Mouse (Mus musculus) hindbrain, embryonic 10.5 days (tissue): ENCODE results near the gene Msantd1. TPM values are rescaled to one million over a fixed set of nuclear protein-coding genes. Genes with fewer than 3 reads are reported as not detected.

Source experiments
- DNase-seq: peaks from one replicate; pipeline ENCODE4 v3.0.0-alpha.2; 2017; ENCODE audit warnings: low spot score
- H3K27ac ChIP-seq: fragments of 300-500 bp; sonication (generic); 2 replicates; pipeline ENCODE4 v1.5.1; 2016; ENCODE audit warnings: mild to moderate bottlenecking, moderate library complexity
- H3K27me3 ChIP-seq: fragments of 300-500 bp; sonication (generic); 2 replicates; pipeline ENCODE4 v1.6.1; 2016; ENCODE audit warnings: mild to moderate bottlenecking; ENCODE audit not compliant: poor library complexity, insufficient read depth, severe bottlenecking
- H3K36me3 ChIP-seq: fragments of 300-500 bp; sonication (generic); 2 replicates; pipeline ENCODE4 v1.6.1; 2016; ENCODE audit warnings: mild to moderate bottlenecking, moderate library complexity
- H3K4me1 ChIP-seq: fragments of 300-500 bp; sonication (generic); replicated peaks from 2 replicates; pipeline ENCODE4 v1.6.1; 2016; ENCODE audit warnings: mild to moderate bottlenecking
- H3K4me3 ChIP-seq: fragments of 300-500 bp; sonication (generic); 2 replicates; pipeline ENCODE4 v1.5.1; 2016; ENCODE audit warnings: mild to moderate bottlenecking, moderate library complexity
- H3K9me3 ChIP-seq: fragments of 300-500 bp; sonication (generic); 2 replicates; pipeline ENCODE4 v1.6.1; 2016; ENCODE audit warnings: mild to moderate bottlenecking, moderate library complexity
- WGBS: fragments of 180-500 bp; shearing (Covaris S2); methylation state at CpG from one replicate; pipeline ENCODE4 v1.1.7; 2016; 5-methylcytosine and 5-hydroxymethylcytosine counted together
- polyA plus RNA-seq: library from polyadenylated mRNA; unstranded; fragments of >200 nt; fragmentation: Nextera tagmentation; extraction: Ambion mirVana; gene quantifications from 2 replicates; pipeline ENCODE4 v1.2.1, GENCODE M21; 2016

Msantd1 gene
- polyA plus RNA-seq, 1 experiment from 2014 or later: 2.6 TPM

DNA sequence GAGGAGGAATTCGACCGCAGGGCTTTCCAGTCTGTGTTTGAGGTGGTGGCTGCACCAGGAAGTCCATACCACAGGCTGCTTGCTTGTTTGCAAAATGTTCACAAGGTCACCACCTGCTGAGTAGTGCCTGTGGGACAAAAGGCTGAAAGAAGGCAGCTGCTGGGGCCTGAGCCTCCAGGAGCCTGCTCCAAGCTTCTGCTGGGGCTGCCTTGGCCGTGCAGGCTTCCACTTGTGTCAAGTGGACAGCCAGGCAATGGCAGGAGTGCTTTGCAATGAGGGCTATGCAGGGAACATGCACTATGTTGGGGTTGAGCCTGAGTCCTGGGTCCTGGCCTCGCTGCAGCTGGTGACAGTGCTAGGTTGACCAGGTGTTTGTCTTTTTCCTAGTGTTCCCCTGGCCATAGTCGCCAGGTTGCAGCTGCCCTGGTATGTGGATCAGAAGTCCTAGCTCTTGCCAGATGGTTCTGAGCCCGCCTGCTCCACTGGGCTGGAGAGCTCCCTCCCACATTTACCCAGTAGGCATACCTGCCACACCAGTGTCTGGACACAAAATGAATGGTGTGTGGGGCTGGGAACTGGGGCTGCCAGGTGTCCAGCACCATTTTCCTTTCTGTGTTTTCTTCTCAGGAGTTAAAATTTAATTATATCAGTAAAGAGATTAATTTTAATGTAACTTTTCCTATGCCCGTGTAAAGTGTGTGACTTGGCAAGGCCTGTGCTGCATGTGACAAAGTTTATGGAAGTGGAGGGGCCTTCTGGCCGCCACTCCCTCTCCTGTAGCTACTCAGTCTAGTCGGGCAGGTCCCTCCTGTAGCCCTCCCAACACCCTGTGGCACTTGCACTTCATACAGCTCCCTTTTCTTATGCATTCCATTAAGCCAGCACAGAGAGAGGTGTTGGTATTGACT lies 1.2 kb downstream of the Msantd1 start:
- H3K9me3 ChIP-seq: no peaks in the 10 kb centered on the region
- 84% methylated on average over 9 of the region's 9 CpGs for WGBS
- H3K27me3 ChIP-seq: no peaks in the 10 kb centered on the region
- no peak for DNase-seq
- no peak overlapping the region for H3K4me3 ChIP-seq
- H3K36me3 ChIP-seq: peaks cover 78% of the 10 kb centered on the region
- H3K27ac ChIP-seq: peak overlapping the region; percentile 2; the same call in 1 of the 2 replicates
- H3K4me1 ChIP-seq: peaks cover 12% of the 10 kb centered on the region

DNA sequence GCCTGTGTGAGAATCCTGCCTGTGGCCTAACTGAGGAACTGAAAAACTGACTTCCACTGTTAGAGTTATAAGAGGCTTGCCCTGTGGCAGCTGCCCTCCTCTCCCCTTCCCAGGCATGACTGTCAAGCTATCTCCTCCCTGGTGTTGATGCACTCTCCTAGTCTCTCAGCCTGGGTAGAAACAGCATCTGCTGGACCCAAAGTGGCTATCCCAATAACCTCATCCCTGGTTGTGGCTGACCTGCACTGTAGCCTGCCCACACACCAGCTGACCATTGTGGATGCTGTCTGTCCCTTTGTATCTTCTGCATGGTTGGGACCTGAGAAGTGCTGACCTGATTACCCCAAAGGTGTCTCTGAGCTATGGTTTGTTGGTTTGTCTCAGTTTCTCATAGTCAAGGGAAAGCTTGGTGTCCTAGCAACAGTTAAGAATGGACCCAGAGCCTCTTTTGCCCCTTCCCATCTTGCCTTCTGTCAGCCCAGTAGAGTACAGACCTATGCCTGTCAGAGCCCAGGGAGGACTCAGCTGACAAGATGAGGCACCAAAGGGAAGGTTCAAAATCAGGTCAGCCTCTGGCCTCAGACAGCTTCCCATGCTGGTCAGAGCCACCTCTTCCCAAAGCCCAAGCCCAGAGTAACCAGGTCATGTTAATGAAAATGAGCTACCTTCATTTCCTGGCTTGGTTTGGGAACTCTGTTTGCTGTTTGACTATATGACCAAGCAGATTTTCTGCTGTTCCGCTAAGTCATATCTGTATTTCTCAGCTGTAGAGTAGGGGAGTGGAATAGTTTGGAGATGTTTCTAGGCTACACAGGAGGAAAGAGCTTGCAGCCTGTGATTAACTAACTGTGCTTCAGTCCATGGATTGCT lies 2.1 kb downstream of the Msantd1 start:
- DNase-seq: no peak
- Histone ChIP-seq H3K27ac (peak overlapping the region; percentile 2; the same call in 1 of the 2 replicates), H3K36me3 (peaks cover 69% of the 10 kb centered on the region), H3K9me3 (no peaks in the 10 kb centered on the region), H3K4me3 (no peak overlapping the region), H3K4me1 (peaks cover 12% of the 10 kb centered on the region), H3K27me3 (no peaks in the 10 kb centered on the region)
- 91% methylated on average over 1 of the region's 1 CpGs for WGBS

DNA sequence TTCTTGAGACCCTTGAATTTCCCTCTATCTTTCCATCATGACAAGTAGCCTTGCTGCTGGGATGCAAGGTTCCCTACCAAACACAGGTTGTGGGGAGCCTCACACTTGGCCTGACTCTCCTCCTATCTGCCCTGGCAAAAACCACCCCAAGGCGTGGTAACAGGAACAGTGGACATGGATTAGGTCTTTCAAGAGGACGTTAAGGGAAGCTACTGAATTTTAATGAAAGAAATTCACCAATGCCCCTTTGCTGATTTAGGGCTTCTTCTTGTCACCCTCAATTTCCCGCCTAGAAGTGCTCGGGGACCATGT lies 2.6 kb downstream of the Msantd1 start:
- Histone ChIP-seq H3K9me3 (no peaks in the 10 kb centered on the region), H3K4me1 (peaks cover 12% of the 10 kb centered on the region), H3K27ac (no peak overlapping the region), H3K36me3 (peaks cover 63% of the 10 kb centered on the region), H3K27me3 (no peaks in the 10 kb centered on the region), H3K4me3 (no peak overlapping the region)
- WGBS: 86% methylated on average over 4 of the region's 4 CpGs
- DNase-seq: no peak

DNA sequence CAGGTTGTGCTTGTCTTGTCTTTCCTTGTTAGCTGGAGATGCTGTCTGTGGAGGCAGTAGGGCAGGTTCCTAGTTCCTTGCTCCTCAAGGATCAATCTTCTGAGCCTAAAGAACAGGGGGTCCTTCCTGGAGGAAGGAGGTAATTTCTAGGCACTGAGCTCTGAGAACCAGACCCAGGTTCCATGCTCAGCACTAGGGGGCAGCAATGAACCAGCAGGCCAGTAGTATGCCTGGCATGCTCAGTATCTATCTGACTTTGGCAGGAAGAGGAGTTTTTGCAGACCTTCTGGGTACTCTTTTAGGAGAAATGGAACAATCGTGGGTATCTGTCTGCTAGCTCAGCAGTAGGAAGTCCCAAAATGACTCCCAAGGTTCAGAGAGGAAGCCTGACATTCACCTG lies 8.0 kb downstream of the Msantd1 start:
- peaks cover 22% of the 10 kb centered on the region for H3K4me1 ChIP-seq
- peaks cover 10% of the 10 kb centered on the region for H3K36me3 ChIP-seq
- H3K9me3 ChIP-seq: no peaks in the 10 kb centered on the region
- DNase-seq: peak; percentile 72
- H3K27ac ChIP-seq: peak overlapping the region; percentile 50
- H3K27me3 ChIP-seq: no peaks in the 10 kb centered on the region
- WGBS: 39% methylated on average over 1 of the region's 1 CpGs
- no peak overlapping the region for H3K4me3 ChIP-seq

DNA sequence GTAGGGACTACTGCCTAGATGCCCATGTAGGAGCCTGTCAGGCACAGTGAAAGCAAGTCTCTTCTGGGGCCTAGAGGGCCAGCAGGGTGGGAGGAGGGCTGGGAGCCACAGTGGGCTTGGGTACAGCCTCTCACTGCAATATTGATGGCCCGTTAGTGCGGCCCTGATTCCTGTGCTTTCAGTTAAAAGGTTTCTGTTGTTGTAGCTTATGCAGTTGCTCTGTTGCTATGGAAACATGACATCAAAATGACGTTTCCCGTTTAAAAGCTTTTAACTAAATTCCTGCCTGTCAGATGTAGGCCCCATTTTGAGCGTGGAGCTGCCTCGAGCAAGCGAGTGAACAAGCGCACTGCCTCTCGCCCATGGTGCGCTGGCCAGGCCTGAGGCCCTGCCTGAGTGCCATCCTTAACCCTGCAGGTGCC lies 9.4 kb downstream of the Msantd1 start:
- DNase-seq: peak; percentile 17
- 69% methylated on average over 10 of the region's 10 CpGs for WGBS
- Histone ChIP-seq H3K36me3 (0 out of 2 replicates have a peak, but pooled peaks cover 10% of the 10 kb centered on the region), H3K27me3 (no peaks in the 10 kb centered on the region), H3K4me3 (no peak overlapping the region), H3K9me3 (no peaks in the 10 kb centered on the region), H3K27ac (peak overlapping the region; percentile 50), H3K4me1 (peaks cover 22% of the 10 kb centered on the region)

DNA sequence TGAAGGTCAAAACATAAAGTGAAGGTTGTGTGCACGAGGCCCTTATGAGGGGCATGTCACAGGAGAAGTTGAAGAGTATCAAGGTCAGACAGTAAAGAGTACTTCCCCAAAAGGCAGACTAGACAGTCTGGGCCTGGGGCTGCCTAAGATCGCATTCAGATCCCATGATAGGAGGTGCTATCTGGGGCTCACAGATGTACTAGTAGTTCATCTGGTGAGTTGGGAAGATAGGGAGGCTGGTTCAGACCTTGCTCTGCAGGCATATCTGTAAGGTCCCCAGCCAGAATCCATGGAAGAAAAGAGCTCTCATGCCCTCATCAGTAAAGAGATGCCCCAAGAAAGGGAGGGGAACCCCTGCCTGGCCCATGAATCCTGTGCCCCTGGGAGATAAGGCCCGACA lies 11.0 kb downstream of the Msantd1 start:
- WGBS: 89% methylated on average over 3 of the region's 3 CpGs
- no peak overlapping the region for H3K4me3 ChIP-seq
- H3K27ac ChIP-seq: peak overlapping the region; percentile 41
- H3K27me3 ChIP-seq: no peaks in the 10 kb centered on the region
- peaks cover 24% of the 10 kb centered on the region for H3K36me3 ChIP-seq
- H3K9me3 ChIP-seq: no peaks in the 10 kb centered on the region
- no peak for DNase-seq
- H3K4me1 ChIP-seq: peaks cover 22% of the 10 kb centered on the region

DNA sequence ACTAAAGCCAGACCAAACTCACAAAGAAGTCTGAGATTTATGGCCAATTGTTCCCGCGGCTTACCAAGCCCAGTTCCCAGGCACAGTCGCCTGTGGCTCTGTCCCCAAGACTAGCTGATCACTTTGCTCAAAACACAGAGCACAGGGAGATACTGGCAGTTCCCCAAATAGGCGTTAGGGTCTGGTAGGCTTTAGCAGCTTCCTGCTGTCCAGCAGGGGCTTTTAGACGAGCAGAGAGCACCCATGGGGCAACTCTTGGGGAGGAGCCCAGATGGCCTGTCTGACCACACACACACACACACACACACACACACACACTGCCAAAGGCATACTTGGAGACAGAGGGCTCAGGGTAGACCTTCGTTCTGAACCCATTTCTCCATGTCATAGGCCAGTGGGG lies 14.7 kb downstream of the Msantd1 start:
- H3K4me3 ChIP-seq: no peak overlapping the region
- peak overlapping the region; percentile 53; the same call in 1 of the 2 replicates for H3K27ac ChIP-seq
- peaks cover 4% of the 10 kb centered on the region; the same call in 1 of the 2 replicates for H3K4me1 ChIP-seq
- no peak for DNase-seq
- H3K36me3 ChIP-seq: peaks cover 52% of the 10 kb centered on the region
- H3K9me3 ChIP-seq: no peaks in the 10 kb centered on the region
- 82% methylated on average over 6 of the region's 6 CpGs for WGBS
- H3K27me3 ChIP-seq: no peaks in the 10 kb centered on the region

DNA sequence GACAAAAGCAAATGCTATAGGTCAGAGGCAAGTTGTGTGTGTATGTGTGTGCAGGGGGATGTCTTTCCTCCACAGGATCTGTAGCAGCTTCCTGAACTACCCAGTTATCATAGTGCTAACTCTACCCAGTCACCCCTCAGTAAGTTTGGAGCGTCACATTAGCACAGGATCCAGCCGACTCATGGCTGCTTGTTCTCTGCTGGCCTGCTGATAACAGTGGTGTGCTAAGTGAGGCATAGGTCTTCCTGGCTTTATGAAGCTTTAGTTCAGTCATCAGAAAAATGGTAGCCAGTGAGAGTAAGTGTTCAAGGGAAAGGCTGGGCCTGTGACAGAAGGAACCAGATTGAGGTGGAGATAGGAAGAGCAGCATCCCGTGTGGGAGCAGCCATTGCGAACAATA lies 16.1 kb downstream of the Msantd1 start:
- H3K4me3 ChIP-seq: no peak overlapping the region
- H3K36me3 ChIP-seq: peaks cover 52% of the 10 kb centered on the region
- 96% methylated on average over 4 of the region's 4 CpGs for WGBS
- no peaks in the 10 kb centered on the region for H3K9me3 ChIP-seq
- no peak for DNase-seq
- no peaks in the 10 kb centered on the region for H3K4me1 ChIP-seq
- H3K27ac ChIP-seq: 0 out of 2 replicates have a peak overlapping the region, but pooled peaks have one; percentile 6
- no peaks in the 10 kb centered on the region for H3K27me3 ChIP-seq

DNA sequence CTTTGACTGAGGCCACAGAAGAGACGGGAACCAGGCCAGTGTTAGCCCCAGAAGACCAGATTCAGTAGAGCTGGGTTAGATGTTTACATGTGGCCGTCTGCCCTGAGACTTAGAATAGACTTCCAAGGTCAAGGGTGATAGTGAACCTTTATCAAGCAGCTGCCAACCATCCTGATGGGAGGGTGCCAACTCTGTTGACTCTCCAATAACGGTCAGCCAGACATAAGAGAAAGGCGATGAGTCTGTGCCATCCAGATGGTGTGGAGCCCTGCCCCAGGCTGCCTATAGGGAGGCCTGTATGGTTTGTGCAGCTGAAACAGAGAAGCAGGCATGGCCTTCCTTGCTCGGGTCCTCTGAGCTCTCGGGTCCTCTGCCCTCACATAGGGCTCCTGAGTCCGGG lies 16.7 kb downstream of the Msantd1 start:
- H3K27ac ChIP-seq: 0 out of 2 replicates have a peak overlapping the region, but pooled peaks have one; percentile 6

DNA sequence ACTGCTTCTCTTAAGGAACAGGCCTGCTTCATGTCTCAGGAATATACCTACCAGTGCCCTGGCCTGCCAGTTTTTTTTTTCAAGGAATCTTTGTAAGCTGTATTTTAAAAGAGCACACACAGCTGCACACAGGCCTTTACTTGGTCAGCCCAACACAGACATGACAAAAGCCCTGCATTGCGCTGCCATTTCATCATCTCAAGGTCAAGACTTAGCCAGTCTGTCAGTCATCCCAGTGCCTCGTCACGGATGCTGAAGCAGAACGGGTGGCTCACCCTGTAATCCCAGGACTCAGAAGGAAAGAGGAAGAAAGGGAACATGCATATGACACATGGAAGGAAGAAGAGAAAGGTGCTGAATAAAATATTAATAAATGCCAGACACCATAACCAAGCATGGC lies 19.8 kb downstream of the Msantd1 start:
- H3K36me3 ChIP-seq: peaks cover 39% of the 10 kb centered on the region
- no peak for DNase-seq
- 92% methylated on average over 4 of the region's 4 CpGs for WGBS
- H3K4me3 ChIP-seq: no peak overlapping the region
- no peaks in the 10 kb centered on the region for H3K27me3 ChIP-seq
- H3K9me3 ChIP-seq: no peaks in the 10 kb centered on the region
- no peak overlapping the region for H3K27ac ChIP-seq
- peaks cover 24% of the 10 kb centered on the region for H3K4me1 ChIP-seq

More for the DNA sequence above, 16.7 kb downstream of the Msantd1 start:
- no peaks in the 10 kb centered on the region for H3K9me3 ChIP-seq
- no peaks in the 10 kb centered on the region for H3K27me3 ChIP-seq
- no peak overlapping the region for H3K4me3 ChIP-seq
- H3K36me3 ChIP-seq: peaks cover 52% of the 10 kb centered on the region
- no peak for DNase-seq
- 86% methylated on average over 7 of the region's 7 CpGs for WGBS
- H3K4me1 ChIP-seq: no peaks in the 10 kb centered on the region

DNA sequence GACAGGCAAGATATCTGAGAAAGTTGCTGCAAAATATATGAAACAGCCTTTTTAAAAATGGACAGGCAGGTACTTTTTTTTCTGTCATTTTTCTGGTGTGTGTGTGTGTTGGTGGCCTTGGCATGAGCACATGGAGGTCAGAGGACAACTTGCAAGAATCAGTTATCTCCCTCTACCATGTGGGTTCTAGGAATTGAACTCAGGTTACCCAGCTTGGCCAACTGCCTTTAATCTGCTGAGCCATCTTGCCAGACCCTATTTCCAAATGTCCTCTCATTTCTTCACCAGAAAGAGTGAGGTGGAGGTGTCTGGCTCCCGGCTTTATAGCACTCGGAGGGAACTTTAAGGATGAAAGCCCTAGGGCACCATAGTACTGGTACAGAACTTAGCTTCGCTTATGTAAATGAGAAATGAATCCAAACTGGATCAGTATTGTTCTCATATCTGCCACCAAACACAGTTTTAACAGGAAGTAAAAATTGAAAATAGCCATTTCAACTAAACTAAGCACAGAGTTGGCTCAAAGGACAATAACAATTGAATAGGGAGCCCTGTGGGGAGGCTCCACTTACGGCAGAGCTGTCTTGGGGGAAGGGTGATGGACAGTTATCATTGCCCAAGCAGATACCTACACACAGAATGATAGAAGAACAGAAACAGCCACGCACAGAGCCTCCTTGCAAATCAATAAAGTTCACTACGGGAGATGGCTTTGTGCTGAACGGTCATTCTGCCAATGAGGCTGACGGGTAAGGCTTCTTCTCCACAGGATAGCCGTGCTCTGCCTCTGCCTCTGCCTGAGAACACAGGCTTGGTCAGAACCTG lies 22.6 kb downstream of the Msantd1 start:
- Histone ChIP-seq H3K9me3 (no peaks in the 10 kb centered on the region), H3K4me3 (no peak overlapping the region), H3K27me3 (no peaks in the 10 kb centered on the region), H3K4me1 (peaks cover 28% of the 10 kb centered on the region), H3K36me3 (peaks cover 12% of the 10 kb centered on the region; the same call in 1 of the 2 replicates), H3K27ac (peak overlapping the region; percentile 86)
- 67% methylated on average over 9 of the region's 9 CpGs for WGBS
- no peak for DNase-seq

DNA sequence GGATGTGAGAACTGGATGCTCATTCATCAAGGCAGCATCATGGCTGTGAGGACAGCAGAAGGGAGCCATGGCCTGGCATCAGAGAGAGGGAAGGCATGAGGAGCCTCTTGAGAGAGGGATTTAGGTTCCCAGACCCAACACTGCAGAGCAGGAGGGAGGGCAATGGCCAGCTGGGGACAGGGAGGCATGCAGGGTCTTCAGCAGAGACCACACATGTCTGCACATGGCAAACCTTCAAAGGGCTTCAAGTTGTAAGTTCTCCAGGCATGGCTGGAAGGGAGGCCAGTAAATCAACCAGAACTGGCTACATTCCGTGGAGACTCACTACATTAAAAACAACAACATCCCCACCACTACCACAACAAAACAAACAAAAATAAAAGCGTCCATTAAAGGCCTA lies 23.3 kb downstream of the Msantd1 start:
- H3K36me3 ChIP-seq: peaks cover 5% of the 10 kb centered on the region; the same call in 1 of the 2 replicates
- peak overlapping the region; percentile 86 for H3K27ac ChIP-seq
- peaks cover 28% of the 10 kb centered on the region for H3K4me1 ChIP-seq
- no peak for DNase-seq
- no peaks in the 10 kb centered on the region for H3K9me3 ChIP-seq
- no peaks in the 10 kb centered on the region for H3K27me3 ChIP-seq
- H3K4me3 ChIP-seq: no peak overlapping the region
- 77% methylated on average over 2 of the region's 2 CpGs for WGBS
